Mouse (Mus musculus) G1E (cell line): ENCODE data around the gene Gm11127.
"Not testable (repeated sequence)": the region's sequence is repeated elsewhere in the genome, so short reads cannot be mapped to it uniquely, and the experiment has no call there.

ENCODE experiments used
- CTCF ChIP-seq: IDR thresholded peaks from 2 replicates; pipeline ENCODE4 v1.5.1; 2012; ENCODE audit warnings: low read depth, low read length, inconsistent platforms, mixed read lengths
- TAL1 ChIP-seq: conservative IDR thresholded peaks from 2 replicates; pipeline ENCODE4 v1.6.1; 2012; ENCODE audit warnings: low read depth, low read length, inconsistent platforms, mixed read lengths

DNA sequence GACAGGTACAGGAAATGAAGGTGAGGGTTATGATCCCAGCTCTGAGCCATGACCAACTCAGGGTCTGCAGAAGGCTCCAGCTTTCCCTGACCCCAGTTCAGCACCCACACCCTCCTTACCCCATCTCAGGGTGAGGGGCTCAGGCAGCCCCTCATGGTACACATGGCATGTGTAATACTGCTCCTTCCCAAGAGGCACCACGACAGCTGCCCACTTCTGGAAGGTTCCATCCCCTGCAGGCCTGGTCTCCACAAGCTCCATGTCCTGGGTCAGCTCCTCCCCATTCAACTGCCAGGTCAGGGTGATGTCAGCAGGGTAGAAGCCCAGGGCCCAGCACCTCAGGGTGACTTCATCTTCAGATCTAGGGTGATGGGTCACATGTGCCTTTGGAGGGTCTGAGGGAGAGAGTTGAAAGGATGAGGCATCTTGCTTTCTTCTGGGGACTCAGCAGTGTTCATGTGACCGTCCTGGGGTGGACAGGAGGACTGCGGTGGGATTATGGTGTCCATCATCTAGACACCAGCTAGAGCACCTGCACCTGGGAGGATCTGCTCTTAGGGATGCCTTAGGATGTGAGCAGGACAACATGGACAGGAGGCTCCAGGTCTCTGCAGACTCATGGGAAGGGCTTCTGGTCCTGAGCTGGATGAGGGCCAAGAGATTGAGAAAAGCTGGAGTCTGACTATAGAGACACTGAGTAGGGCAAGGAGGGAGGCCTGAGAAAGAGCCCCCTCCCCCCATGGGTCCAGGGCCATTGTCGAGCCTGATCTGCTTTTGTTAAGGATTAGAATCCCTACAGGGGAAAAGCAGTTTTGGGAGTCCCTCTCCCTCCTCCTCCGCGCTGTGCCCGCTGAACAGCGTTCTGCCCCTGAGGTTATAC is 27.2 kb downstream of the Gm11127 start:
- TF ChIP-seq CTCF, TAL1: not testable (repeated sequence)
